Mouse (Mus musculus) heart, embryonic 11.5 days (tissue): ENCODE results near the gene Vav1. TPM values are rescaled to one million over a fixed set of nuclear protein-coding genes. Genes with fewer than 3 reads are reported as not detected.

ENCODE experiments used
- ATAC-seq: fragments of 200-750 bp; cut with Nextera tagmentation; replicated peaks from 2 replicates; pipeline ENCODE4 v1.8.0; 2017; ENCODE audit warnings: moderate library complexity; ENCODE audit not compliant: insufficient number of reproducible peaks, low FRiP score, low TSS enrichment
- H3K27ac ChIP-seq: fragments of 300-500 bp; sonication (generic); 2 replicates; pipeline ENCODE4 v1.5.1; 2014; ENCODE audit warnings: mild to moderate bottlenecking, low read depth, low read length
- H3K27me3 ChIP-seq: fragments of 300-500 bp; sonication (generic); 2 replicates; pipeline ENCODE4 v1.6.1; 2014; ENCODE audit warnings: mild to moderate bottlenecking, low read length, mixed read lengths; ENCODE audit not compliant: control insufficient read depth, insufficient read depth
- H3K36me3 ChIP-seq: fragments of 300-500 bp; sonication (generic); 2 replicates; pipeline ENCODE4 v1.6.1; 2014; ENCODE audit warnings: mild to moderate bottlenecking, low read length, moderate library complexity, mixed read lengths; ENCODE audit not compliant: control insufficient read depth, insufficient read depth
- H3K4me1 ChIP-seq: fragments of 300-500 bp; sonication (generic); 2 replicates; pipeline ENCODE4 v1.6.1; 2014; ENCODE audit warnings: low read length; ENCODE audit not compliant: control insufficient read depth, insufficient read depth
- H3K4me2 ChIP-seq: fragments of 300-500 bp; sonication (generic); 2 replicates; pipeline ENCODE4 v1.6.1; 2014; ENCODE audit warnings: mild to moderate bottlenecking, moderate library complexity
- H3K4me3 ChIP-seq: fragments of 300-500 bp; sonication (generic); 2 replicates; pipeline ENCODE4 v1.5.1; 2014; ENCODE audit warnings: low read depth, low read length
- H3K9ac ChIP-seq: fragments of 300-500 bp; sonication (generic); 2 replicates; pipeline ENCODE4 v1.6.1; 2014; ENCODE audit warnings: mild to moderate bottlenecking, low read depth, low read length, moderate library complexity
- H3K9me3 ChIP-seq: fragments of 300-500 bp; sonication (generic); replicated peaks from 2 replicates; pipeline ENCODE4 v1.6.1; 2016; ENCODE audit warnings: low read length; ENCODE audit not compliant: control insufficient read depth
- WGBS: fragments of 180-500 bp; shearing (Covaris S2); extraction: QIAGEN DNeasy Blood & Tissue Kit; methylation state at CpG from one replicate; pipeline ENCODE4 v1.1.7; 2014; ENCODE audit not compliant: insufficient replicate concordance; 5-methylcytosine and 5-hydroxymethylcytosine counted together
- polyA plus RNA-seq: library from polyadenylated mRNA; unstranded; fragments of >200 nt; fragmentation: Nextera tagmentation; extraction: Ambion mirVana; gene quantifications from 2 replicates; pipeline ENCODE4 v1.2.1, GENCODE M21; 2014

Vav1 gene
- 1.7 and 2.2 TPM in 2 replicates for polyA plus RNA-seq

DNA sequence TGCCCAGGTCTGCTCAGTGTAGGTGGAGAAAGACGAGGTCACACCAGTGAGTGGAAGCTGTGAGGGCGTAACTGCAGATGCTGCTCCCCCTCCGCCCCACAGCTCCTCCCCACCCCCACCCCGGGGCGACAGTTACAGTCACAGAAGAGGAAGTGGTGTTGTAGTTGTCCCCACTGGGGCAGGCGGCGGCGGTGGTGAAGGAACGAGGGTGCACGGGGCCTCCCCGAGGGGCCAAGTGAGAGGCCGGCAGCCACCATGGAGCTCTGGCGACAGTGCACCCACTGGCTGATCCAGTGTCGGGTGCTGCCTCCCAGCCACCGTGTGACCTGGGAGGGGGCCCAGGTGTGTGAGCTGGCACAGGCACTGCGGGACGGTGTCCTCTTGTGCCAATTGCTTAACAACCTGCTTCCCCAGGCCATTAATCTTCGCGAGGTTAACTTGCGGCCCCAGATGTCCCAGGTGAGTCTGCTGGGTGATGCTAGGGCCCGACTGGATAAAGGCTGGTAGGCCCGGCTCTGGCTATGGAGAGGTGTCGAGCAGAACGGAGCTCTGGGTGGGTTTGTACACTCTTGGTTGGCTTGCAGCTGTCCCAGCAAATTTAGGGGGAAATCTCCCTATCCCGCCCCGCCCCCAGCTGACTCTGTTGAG lies at the start of gene Vav1:
Gene Vav1 (plus strand): TSS at position 158 of the 648 bp plus-strand sequence.
- Histone ChIP-seq H3K9me3 (no peaks in the 10 kb centered on the region), H3K36me3 (no peaks in the 10 kb centered on the region), H3K4me2 (no peak within 1 kb of the TSS), H3K4me1 (peaks cover 12% of the 10 kb centered on the region), H3K27ac (no peak within 1 kb of the TSS), H3K9ac (no peak within 1 kb of the TSS), H3K4me3 (no peak within 1 kb of the TSS), H3K27me3 (peaks cover 29% of the 10 kb centered on the region)
- WGBS, result 49% methylated on average over 26 of the region's 26 CpGs
- ATAC-seq, result no peak

DNA sequence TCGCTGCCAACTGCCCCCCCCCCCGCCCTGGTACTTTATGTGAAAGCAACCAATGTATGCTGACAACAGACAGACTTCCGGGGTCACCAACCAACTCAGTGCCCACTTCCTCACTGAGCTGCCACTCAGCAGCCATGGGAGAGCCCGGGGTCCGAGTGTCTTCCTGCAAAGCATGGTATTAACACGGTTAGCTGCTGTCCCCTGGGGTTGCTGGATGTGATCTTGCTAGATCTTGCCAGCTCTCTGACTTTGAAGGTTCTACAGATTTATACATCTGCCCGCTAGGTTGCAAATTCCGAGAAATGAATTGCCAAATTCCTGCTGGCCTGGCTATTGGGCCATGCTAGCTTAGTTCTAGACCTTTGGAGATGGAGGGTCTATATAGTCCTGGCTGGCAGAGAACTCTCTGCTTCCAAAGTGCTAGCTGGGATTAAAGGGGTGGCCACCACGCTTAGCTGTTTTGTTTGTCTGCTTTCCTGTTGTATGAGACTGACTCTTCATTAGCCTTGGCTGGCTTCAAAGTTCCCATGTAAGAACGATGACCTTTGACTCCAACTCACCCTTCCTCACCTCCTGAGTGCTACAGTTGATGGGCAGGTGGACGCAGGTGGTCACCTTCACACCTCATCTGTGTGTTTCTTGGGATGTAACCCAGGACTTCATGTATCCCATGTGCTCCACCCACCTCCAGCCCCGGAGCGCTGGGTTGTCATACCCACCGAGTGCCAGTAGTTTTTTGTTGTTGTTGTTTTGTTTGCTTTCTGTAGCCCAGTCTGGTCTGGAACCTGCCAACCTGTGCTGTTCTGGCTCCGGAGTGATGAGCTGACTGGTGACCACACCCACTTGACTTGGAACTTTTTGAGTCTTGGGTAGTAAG lies 48.8 kb upstream of the Vav1 start:
- Histone ChIP-seq H3K4me2 (no peak overlapping the region), H3K9ac (no peak overlapping the region), H3K27ac (no peak overlapping the region), H3K36me3 (peaks cover 4% of the 10 kb centered on the region; the same call in 1 of the 2 replicates), H3K9me3 (no peaks in the 10 kb centered on the region), H3K4me3 (no peak overlapping the region), H3K4me1 (no peaks in the 10 kb centered on the region), H3K27me3 (no peaks in the 10 kb centered on the region)
- WGBS, result 74% methylated on average over 15 of the region's 15 CpGs
- ATAC-seq, result no peak

DNA sequence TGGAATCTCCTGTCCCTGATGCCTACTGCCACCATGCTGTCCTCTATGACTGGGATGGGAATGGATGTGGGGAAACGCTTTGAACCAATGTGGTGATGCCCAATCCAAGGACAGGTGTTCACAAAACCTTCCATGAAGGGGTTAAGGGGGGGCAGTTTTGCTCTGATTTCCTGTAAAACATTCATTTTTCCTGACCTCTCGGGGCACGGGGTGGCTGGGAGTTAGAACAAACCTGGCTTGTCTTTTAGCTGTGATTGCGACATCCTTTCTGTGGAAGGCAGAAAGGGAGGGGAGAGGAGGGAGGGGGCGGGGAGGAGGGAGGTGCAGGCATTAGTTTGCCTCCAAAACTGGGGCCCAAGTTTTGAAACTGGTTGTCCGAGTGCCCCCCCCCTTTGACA lies 48.2 kb upstream of the Vav1 start:
- H3K4me2 ChIP-seq, result no peak overlapping the region
- no peak overlapping the region for H3K27ac ChIP-seq
- H3K36me3 ChIP-seq, result peaks cover 4% of the 10 kb centered on the region
- no peak overlapping the region for H3K4me3 ChIP-seq
- 51% methylated on average over 6 of the region's 6 CpGs for WGBS
- no peak for ATAC-seq
- no peaks in the 10 kb centered on the region for H3K27me3 ChIP-seq
- no peak overlapping the region for H3K9ac ChIP-seq
- no peaks in the 10 kb centered on the region for H3K4me1 ChIP-seq
- no peaks in the 10 kb centered on the region for H3K9me3 ChIP-seq

DNA sequence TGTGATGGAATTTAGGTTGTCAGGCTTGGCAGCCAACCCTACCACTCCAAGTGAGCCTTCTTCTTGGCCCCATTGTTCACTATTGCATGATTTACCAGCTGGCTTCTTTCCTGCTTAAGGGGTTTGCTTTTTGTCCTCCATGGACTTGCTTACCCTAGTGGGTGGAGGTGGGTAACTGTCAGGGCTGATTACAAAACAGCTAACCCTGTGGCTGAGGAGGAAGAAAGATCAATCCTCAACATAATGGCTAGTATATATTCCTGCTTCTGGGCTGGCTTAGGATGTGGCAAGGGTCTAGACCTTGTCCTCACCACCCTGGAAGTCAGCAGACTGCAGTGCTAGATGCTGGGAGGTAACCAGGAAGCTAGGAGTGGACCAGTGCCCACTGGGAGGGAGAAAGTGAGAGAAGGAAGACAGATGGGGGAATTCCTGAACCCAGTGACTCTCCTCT lies 47.6 kb upstream of the Vav1 start:
- H3K4me1 ChIP-seq, result no peaks in the 10 kb centered on the region
- no peak overlapping the region for H3K4me3 ChIP-seq
- no peak overlapping the region for H3K4me2 ChIP-seq
- H3K9me3 ChIP-seq, result no peaks in the 10 kb centered on the region
- ATAC-seq, result no peak
- H3K36me3 ChIP-seq, result peaks cover 8% of the 10 kb centered on the region
- H3K27ac ChIP-seq, result no peak overlapping the region
- H3K9ac ChIP-seq, result no peak overlapping the region
- no peaks in the 10 kb centered on the region for H3K27me3 ChIP-seq

DNA sequence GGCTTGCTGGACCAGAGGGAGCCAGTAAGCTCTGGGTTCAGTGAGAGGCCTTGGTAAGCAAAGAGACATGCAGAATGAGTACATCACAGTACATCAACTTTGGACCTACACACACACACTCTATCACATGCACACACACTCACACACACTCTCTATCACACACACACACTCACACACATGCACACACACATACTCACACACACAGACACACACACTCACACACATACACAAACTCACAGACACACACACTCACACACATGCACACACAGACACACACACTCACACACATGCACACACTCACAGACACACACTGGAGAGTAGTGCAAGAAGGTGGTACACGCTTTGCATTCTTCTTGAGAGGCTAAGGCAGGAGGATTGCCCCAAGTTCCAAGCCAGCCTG lies 46.7 kb upstream of the Vav1 start:
- H3K36me3 ChIP-seq, result peaks cover 13% of the 10 kb centered on the region
- no peak overlapping the region for H3K4me2 ChIP-seq
- H3K4me1 ChIP-seq, result no peaks in the 10 kb centered on the region
- no peaks in the 10 kb centered on the region for H3K9me3 ChIP-seq
- no peaks in the 10 kb centered on the region for H3K27me3 ChIP-seq
- ATAC-seq, result no peak
- no peak overlapping the region for H3K4me3 ChIP-seq
- no peak overlapping the region for H3K27ac ChIP-seq
- H3K9ac ChIP-seq, result no peak overlapping the region
- 71% methylated on average over 1 of the region's 1 CpGs for WGBS

DNA sequence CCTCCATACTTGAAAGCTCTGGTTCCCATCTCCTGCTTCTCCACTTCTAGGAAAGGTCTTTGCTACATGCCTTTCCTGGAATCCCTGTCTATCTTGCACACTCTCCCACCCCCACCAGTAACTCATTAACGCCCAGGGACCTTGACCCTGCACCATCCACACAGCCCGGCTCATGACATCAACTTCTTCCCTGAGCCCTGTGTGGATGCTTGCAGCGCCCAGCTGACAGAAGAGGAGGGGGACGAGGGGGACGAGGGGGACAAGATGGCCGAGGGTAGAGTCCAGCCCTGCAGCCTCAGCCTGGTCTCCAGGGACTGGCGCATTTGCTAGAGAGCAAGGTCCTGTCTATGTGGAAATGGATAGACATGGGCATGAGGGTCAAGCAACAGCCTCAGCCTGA lies 45.9 kb upstream of the Vav1 start:
- Histone ChIP-seq H3K4me2 (no peak overlapping the region), H3K9me3 (no peaks in the 10 kb centered on the region), H3K4me1 (no peaks in the 10 kb centered on the region), H3K4me3 (no peak overlapping the region), H3K27me3 (no peaks in the 10 kb centered on the region), H3K9ac (no peak overlapping the region), H3K36me3 (peaks cover 20% of the 10 kb centered on the region), H3K27ac (no peak overlapping the region)
- WGBS, result 49% methylated on average over 7 of the region's 7 CpGs
- ATAC-seq, result no peak

DNA sequence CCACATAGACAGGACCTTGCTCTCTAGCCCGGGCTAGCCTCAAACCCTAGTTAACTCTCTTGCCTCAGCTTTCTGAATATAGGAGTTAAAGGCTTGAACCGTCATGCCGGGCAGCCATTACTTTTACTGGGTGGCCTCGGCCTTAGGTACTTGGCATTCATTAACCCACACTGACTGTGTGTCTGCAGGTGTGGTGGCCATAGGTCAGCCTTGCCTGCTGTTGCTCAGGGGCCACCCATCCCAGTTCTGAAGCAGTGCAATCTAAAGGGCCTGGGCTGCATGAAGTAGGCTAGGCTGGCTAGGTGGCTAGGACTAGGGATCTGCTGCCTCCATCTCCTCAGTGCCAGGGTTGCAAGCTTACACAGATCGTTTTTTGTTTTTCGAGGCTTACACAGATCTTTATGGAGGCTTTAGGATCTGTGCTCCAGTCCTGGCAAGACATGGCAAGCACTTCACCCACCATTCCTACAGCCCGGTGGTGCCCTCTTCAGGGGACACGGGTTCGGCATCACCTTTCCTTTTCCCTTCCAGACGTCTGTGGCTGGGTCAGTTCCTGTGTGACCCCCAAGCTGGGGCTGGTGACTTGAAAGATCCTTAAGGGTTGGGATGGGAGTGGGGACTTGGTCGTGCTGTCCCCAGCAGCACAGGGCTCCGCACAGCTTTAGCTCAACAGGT lies 44.5 kb upstream of the Vav1 start:
- H3K27ac ChIP-seq, result no peak overlapping the region
- no peak overlapping the region for H3K4me2 ChIP-seq
- no peak for ATAC-seq
- no peaks in the 10 kb centered on the region for H3K9me3 ChIP-seq
- H3K9ac ChIP-seq, result no peak overlapping the region
- 82% methylated on average over 12 of the region's 12 CpGs for WGBS
- H3K36me3 ChIP-seq, result peaks cover 20% of the 10 kb centered on the region
- H3K27me3 ChIP-seq, result no peaks in the 10 kb centered on the region
- no peak overlapping the region for H3K4me3 ChIP-seq
- no peaks in the 10 kb centered on the region for H3K4me1 ChIP-seq

DNA sequence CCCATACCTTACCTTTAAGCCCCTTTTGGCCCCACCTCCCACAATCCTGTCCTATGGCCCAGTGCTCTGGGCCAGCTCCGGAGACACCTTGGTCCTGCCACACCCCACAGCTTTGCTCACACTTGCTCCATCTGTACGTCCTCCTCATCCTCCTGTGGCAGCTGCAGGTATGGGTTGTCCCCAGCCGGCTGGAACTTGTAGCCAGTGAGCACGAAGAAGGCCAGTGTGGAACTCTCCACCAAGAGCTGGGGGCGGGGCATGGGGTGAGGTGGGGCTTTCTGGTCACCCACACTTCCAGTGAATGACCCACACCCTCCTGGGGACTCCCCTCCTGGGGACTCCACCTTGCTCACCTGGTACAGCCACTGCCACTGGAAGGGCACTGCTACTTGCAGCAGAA lies 43.1 kb upstream of the Vav1 start:
- no peaks in the 10 kb centered on the region for H3K4me1 ChIP-seq
- no peak overlapping the region for H3K4me3 ChIP-seq
- H3K27ac ChIP-seq, result no peak overlapping the region
- WGBS, result 86% methylated on average over 5 of the region's 5 CpGs
- ATAC-seq, result peak; percentile 37; the same call in 1 of the 2 replicates
- H3K27me3 ChIP-seq, result no peaks in the 10 kb centered on the region
- no peaks in the 10 kb centered on the region for H3K9me3 ChIP-seq
- peaks cover 20% of the 10 kb centered on the region for H3K36me3 ChIP-seq
- H3K4me2 ChIP-seq, result no peak overlapping the region
- H3K9ac ChIP-seq, result no peak overlapping the region
